Mouse (Mus musculus) heart, adult 2 months (tissue): ENCODE measurements around the gene Sugt1.

Experiments used
- CTCF ChIP-seq: fragments of 200-600 bp; IDR thresholded peaks from 2 replicates; pipeline ENCODE4 v1.8.1; 2022; ENCODE audit warnings: antibody characterized with exemption, mild to moderate bottlenecking, moderate library complexity
- POLR2A ChIP-seq: fragments of 200-500 bp; IDR thresholded peaks from 2 replicates; pipeline ENCODE4 v1.6.1; 2011; ENCODE audit warnings: mild to moderate bottlenecking, low read depth, low read length, control low read depth; ENCODE audit not compliant: insufficient read depth

- TF ChIP-seq CTCF: no peak
- TF ChIP-seq POLR2A: no peak
Measured at GRCm38 (mm10) chr14:79645378-79645777, 57.9 kb downstream of the Sugt1 start.
